Mouse (Mus musculus): ENCODE measurements around the gene Sh3pxd2a.

Sh3pxd2a gene

DNA sequence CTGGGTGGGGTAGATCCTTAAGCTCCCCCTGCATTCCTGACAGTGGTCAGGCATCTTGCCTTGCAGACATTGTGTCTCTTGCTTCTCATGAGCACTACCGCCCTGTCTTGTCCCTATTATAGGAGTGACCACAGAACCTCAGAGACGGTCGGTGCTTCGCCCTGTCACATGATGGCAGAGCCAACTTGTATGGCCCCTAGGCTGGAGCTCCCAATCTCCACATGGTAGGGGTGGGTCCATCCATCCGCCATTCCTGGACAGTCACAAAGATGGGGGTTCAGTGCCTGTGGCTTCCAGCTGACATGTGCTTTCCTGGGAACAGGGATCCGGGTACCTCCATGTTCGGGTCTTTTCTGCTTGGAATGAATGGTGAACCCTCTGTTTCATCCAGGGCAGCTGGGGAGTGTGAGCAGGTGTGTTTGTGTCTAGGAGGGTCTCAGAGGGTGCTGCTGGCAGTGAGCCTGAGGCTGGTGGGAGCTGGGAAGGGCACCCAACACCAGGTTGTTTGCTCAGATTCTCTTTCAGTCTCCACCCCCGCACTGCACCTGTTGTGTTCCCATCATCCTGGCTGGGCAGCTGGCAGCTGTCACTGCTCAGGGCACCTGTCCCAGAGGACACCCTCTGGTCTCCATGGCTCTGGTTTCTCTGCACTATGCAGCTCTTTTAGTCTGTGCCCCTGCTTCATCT, 241.9 kb downstream of the Sh3pxd2a start:
- DNase-seq: no peak

DNA sequence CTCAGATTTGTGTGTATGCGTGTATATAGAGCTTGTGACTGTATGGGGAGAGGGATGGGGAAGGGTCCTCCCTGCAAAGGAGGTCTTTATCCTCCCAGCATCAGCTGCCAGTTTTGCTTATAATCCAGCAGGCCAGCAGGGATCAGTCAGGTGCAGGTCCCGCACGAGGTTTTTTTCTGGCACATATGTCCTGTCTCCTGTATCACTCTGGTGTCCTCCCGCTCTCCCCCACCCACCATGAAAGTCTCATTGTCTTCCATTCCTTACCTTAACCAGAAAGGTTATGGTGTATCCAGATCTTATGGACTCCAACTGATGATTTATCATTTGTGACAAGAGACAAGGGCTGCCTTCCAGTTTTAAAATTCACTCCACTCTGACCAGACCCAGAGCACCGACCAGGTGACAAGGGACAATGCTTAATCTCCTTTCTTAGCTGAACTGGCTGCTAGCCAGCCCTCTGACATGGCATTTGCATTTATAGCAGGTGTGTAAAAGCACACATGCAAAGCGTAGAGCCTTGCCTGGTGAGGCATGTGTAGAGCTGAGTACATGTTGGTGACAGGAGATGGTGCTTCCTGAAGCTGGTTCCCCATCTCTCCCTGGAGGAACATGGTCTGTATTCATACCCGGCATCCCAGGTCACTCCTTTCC, 242.6 kb downstream of the Sh3pxd2a start:
- no peak for DNase-seq

DNA sequence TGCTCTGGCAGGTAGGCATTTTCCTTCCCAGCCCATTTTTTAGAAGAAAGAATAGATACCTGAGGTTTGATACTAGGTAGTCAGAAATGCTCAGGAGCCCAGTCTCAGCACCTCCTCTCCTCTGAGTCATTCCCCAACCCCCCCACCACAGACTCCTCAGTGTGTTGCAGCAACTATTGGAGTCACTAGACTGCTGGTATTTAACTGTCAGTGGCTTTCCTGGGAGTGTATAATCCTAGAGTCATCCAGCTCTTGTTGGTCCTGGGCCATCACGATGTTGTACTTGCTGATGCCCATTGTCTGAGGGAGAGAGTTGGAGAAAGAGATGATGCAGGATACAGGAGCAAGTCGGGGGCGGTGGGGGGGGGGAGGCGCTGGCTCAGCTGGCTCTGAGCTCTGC, 243.2 kb downstream of the Sh3pxd2a start:
- DNase-seq: no peak

DNA sequence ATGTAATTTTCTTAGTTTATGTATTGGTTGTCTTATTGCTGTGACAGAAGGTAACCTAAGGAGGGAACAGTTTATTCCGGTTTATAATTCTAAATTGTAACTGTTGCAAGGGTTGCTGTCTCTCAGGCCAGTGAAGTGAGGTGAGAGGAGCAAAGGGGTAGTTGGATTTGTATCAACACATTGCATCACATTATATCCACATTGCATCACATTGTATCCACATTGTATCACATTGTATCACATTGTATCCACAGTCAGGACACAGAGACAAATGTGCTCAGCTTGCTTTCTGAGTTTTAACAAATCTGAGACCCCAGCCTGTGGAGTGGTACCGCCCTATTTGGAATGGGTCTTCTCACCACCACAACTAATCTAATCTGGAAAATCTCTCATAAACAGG, 244.0 kb downstream of the Sh3pxd2a start:
- DNase-seq: no peak

DNA sequence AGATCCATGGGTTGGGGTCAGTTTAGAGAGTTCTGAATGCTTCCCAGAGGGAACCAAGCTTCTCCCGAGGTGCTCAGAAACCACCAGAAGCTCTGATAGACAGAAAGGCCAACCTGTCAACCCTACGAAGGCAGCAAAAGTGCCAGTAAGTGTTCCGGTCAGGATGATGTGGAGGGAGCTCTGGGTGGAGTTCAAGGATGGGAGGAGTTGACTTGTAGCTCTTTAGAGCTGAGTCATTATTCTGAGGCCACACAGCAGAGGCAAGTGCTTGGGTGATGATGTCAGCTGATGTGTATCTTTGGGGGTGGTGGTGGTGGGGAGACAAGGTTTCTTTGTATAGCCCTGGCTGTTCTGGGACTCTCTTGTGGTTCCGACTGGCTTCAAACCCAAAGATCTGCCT, 244.6 kb downstream of the Sh3pxd2a start:
- no peak for DNase-seq

DNA sequence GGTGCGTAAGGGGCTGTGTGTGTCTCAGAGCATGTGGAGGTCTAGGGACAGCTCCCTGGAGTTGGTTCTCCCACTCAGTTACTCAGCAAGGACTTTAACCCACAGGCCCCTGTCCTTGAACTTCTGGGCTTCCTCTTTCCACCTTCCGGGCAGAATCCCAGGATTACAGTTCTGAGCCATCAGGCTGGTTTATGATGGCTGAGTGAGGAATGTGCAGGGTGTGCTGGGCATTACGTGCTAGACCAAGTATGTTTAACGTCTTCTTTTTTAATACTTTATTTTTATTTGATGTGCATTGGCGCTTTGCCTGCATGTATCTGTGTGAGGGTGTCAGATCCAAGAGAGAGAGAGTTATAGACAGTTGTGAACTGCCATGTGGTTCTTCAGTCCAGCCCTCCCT, 247.4 kb downstream of the Sh3pxd2a start:
- DNase-seq: no peak

DNA sequence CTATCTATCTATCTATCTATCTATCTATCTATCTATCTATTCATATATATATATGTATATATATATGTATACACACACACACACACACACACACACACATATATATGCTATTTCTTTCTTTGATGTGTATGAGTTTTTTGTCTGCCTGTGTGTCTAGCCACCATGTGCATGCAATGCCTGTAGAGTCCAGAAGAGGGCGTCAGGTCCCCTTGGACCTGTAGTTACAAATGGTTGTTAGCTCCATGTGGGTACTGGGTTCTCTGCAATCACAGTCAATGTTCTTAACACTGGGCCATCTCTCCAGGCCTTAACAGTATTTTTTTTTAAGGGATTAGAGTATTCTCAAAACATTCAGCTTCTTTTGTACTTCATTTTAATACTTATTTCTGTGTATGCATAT, 250.7 kb downstream of the Sh3pxd2a start:
- no peak for DNase-seq

DNA sequence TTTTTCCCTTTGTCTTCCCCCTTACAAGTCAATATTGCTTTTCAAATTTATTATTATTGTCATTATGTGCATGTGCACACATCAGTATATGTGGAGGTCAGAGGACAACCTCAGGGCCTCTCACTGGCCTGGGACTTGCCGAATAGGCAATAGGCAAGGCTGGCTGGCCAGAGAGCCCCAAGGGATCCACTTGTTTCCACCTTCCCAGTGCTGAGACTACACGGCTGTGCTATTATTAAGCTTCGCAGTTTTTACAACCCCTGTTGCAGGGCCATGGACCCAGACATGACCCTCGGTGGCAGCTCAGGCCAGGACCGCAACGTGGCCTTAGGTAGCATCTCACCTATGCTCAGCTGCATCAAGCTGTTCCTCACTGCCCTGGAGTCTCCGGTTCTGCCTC, 251.8 kb downstream of the Sh3pxd2a start:
- DNase-seq: no peak

DNA sequence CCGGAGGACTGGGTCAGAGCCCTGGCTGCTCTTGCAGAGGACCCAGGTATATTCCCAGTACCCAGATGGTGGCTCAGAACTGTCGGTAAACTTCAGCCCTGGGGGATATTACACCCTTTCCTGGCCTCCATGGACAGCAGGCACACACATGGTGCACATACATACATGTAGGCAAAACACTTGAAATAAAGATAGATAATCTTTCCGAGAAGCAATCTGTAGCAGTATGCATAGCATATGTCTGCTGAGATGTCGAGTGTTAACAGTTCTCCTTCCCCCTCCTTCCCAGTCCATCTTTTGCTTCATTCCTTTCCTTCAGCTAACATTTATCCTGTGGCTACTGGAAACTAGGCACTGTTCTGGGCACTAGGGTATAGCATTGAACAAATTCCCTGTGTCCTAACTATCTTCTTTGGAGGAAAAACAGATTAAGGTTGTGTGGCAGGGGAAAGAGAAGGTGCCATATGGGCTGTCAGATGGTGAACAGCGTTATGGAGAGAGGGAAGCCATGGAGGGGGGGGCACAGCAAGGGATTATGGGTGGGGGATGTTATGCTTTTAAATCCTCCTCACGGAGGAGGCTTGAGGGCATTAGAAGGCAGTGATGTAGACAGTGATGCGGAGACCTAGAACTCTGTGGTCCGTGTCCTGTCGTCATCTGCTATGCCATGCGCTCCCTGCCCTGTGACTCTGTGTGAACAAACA, 252.4 kb downstream of the Sh3pxd2a start:
- no peak for DNase-seq

DNA sequence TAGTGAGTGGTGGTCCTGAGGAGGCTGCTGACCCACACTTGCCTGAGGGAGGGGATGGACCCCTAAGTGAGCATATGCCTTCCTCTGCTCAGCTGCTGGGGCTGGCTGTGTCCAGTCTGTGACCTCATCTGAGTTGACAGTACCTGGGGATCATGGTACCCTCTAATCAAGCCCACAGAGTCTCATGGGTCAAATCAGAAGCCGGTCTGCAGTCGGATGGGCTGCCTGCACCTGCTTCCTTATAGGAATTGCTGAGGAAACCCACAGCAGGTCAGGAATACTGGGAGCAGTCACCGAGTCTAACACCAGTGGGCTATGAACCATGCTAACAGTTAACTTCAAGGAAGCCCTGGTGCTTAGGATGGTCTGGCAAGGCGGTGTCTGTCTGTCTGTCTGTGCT, 253.8 kb downstream of the Sh3pxd2a start:
- no peak for DNase-seq
